Mouse (Mus musculus): ENCODE data around the gene Cln6.

GRCm38 (mm10) chr9:62854483-62854882 is 15.9 kb downstream of the Cln6 start:
- TF ChIP-seq CTCF (conservative IDR thresholded peaks at IDR 0.05; ENCODE audit: insufficient read depth, insufficient read length, low read depth, low read length) (no peak), POLR2A (IDR thresholded peaks at IDR 0.05; ENCODE audit: low read depth, low read length) (no peak)

Data from kidney, adult 2 months (tissue).